Mouse (Mus musculus): ENCODE results near the gene Zbtb16.

DNA sequence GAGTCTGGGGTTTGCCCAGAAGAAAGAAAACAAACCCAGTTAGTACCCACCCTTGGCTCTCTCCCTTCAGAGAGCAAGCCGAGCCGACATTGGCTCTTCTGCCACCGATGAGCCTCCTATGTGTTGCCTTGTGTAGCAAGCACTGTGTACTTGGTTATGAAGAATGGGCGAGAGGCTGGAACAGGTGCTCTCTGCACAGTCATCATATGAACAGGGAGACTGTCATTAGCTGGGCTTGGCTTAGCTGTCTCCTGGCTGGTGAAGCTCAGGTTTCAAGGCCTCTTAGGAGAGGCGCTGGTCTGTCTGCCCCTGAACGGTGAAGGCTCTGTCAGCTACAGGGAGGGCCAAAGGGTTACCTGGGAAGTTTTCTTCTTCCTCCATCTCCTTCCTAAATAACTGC, 62.9 kb downstream of the Zbtb16 start:
- TF ChIP-seq CTCF (IDR thresholded peaks at IDR 0.05; ENCODE audit: low read depth) (no peak), EP300 (IDR thresholded peaks at IDR 0.05; ENCODE audit: low read depth) (no peak)
